Mouse (Mus musculus) left cerebral cortex, postnatal 36 days (tissue): ENCODE results near the gene Stk4. TPM values are rescaled to one million over a fixed set of nuclear protein-coding genes. Genes with fewer than 3 reads are reported as not detected.
"Not testable (repeated sequence)": the region's sequence is repeated elsewhere in the genome, so short reads cannot be mapped to it uniquely, and the experiment has no call there.

Experiments used
- DNase-seq, 2 experiments: peaks; one replicate each; pipeline ENCODE4 v3.0.0; 2021 to 2022; ENCODE audit warnings: low spot score in 2 of 2, mixed read lengths in 1 of 2
- intact Hi-C: fragments of 180-260 bp; cut with DNase I; formaldehyde crosslinking; loops from one replicate; pipeline ENCODE4 v1.15.1; 2025
- total RNA-seq, 2 experiments: library from RNA; stranded (reverse); gene quantifications; 2 replicates each; pipeline ENCODE4 v1.2.3; 2021

Stk4 gene
- 10 to 100 TPM; 31.1 to 39.7 TPM for total RNA-seq

- intact Hi-C loops = loop anchor here (2.0 kb wide), 1 partner anchor 75 kb away; the partner anchor contains the start of gene Ywhab
- DNase-seq = no peak
These were observed at the start of gene Stk4 for GRCm38 (mm10) chr2:164070142-164070764. Gene Stk4 (plus strand): TSS chr2:164070322.

GRCm38 (mm10) chr2:164022104-164022503 is 48.0 kb upstream of the Stk4 start:
- intact Hi-C loops = no loop called here
- DNase-seq = no peak

GRCm38 (mm10) chr2:164025150-164025549 is 45.0 kb upstream of the Stk4 start, which contains the start of gene Pabpc1l:
Gene Pabpc1l (plus strand): TSS chr2:164025450.
- DNase-seq = no peak
- intact Hi-C loops = no loop called here

- DNase-seq = no peak
- intact Hi-C loops = no loop called here
These were observed 39.0 kb upstream of the Stk4 start for GRCm38 (mm10) chr2:164031147-164031546.

- intact Hi-C loops = no loop called here
- no peak for DNase-seq
These were observed 37.1 kb upstream of the Stk4 start for GRCm38 (mm10) chr2:164032973-164033372.

GRCm38 (mm10) chr2:164036520-164037019 is 33.6 kb upstream of the Stk4 start:
- no peak for DNase-seq
- intact Hi-C loops = no loop called here

- DNase-seq = no peak
- intact Hi-C loops = no loop called here
These were observed 31.6 kb upstream of the Stk4 start for GRCm38 (mm10) chr2:164038407-164039028.

GRCm38 (mm10) chr2:164040949-164041348 is 29.2 kb upstream of the Stk4 start:
- intact Hi-C loops = no loop called here

GRCm38 (mm10) chr2:164041523-164041922 is 28.6 kb upstream of the Stk4 start:
- no peak for DNase-seq
- intact Hi-C loops = no loop called here

More at GRCm38 (mm10) chr2:164040949-164041348, 29.2 kb upstream of the Stk4 start:
- DNase-seq = no peak

GRCm38 (mm10) chr2:164047197-164047690 is 22.9 kb upstream of the Stk4 start:
- no peak for DNase-seq
- intact Hi-C loops = no loop called here

- DNase-seq = no peak
- intact Hi-C loops = no loop called here
These were observed 16.4 kb upstream of the Stk4 start for GRCm38 (mm10) chr2:164053767-164054166.

GRCm38 (mm10) chr2:164054671-164055070 is 15.5 kb upstream of the Stk4 start:
- intact Hi-C loops = no loop called here
- DNase-seq = no peak

GRCm38 (mm10) chr2:164059634-164060235 is 10.4 kb upstream of the Stk4 start:
- intact Hi-C loops = no loop called here
- DNase-seq = no peak

- peak; percentile 87 to 89 for DNase-seq
- intact Hi-C loops = loop anchor here (2.0 kb wide), 1 partner anchor 76 kb away; the partner anchor contains the start of gene Ywhab
These were observed 779 bp downstream of the Stk4 start, which contains the start of gene Tomm34 for GRCm38 (mm10) chr2:164070765-164071436. Gene Tomm34 (minus strand): TSS chr2:164071169.

GRCm38 (mm10) chr2:164071437-164071820 is 1.3 kb downstream of the Stk4 start:
- not testable (repeated sequence) for DNase-seq
- intact Hi-C loops = loop anchor here (2.0 kb wide), 1 partner anchor 77 kb away; the partner anchor contains the start of gene Ywhab

- intact Hi-C loops = no loop called here
- no peak for DNase-seq
These were observed 2.0 kb downstream of the Stk4 start for GRCm38 (mm10) chr2:164072109-164072508.

GRCm38 (mm10) chr2:164073120-164073519 is 3.0 kb downstream of the Stk4 start:
- intact Hi-C loops = no loop called here
- no peak for DNase-seq

GRCm38 (mm10) chr2:164073918-164074578 is 3.9 kb downstream of the Stk4 start:
- intact Hi-C loops = no loop called here
- peak; percentile 97 to 98 for DNase-seq

- intact Hi-C loops = no loop called here
- no peak for DNase-seq
These were observed 5.0 kb downstream of the Stk4 start for GRCm38 (mm10) chr2:164075088-164075487.
